Mouse (Mus musculus) layer of hippocampus, postnatal 25 days (tissue): ENCODE measurements at regions not wholly inside any gene's neighbourhood (a gene's known extent, or its start where the extent isn't known, plus 50 kb on each side); places are given as distances from the start of the nearest gene placed in this dataset.
A peak's percentile ranks its signal among the peaks of the same experiment; 100 is the strongest.

Source experiments
- DNase-seq, 2 experiments: peaks; one replicate each; pipeline ENCODE4 v3.0.0; 2022; ENCODE audit warnings: mixed read lengths in 2 of 2, low spot score in 1 of 2; ENCODE audit errors: extremely low spot score in 1 of 2

DNA sequence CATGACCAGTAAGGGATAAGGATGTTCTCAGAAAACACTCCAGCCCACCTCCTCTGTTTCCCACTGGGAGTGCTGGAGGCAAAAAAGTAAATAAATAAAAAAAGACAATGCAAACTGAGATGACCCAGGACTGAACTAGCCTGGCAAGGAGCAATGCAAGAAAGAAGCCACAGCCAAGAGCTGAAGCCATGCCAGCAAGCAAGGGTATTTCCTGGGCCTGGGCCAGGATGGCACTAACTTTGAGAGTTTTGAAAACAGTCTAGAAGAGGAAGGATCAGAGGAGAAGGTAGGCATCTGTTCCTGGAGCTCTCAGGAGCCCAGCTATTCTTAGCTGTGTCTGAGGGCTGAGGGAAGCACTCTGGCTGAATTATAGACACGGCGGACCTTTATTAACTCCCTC, 465.7 kb upstream of the Tbx3 start:
- no peak for DNase-seq

DNA sequence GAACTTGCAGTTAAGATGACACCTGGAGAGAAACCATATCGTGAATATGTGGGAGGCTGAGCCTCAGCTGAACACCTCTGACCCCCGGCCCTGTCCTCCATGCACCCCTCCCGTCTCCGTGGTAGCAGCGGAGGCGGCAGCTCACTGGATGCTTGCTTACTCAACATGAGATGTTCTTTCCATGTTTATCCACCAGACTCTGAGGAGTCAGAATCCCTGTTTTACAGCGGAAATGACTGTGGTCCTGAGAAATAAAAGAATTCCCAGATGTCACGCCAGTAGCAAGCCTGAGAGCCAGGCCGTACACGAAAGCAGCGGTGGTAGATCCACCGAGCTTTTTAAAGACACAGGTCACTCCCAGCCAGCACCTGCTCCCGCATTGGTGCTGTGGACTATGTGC, 462.4 kb upstream of the Tbx3 start:
- no peak for DNase-seq

DNA sequence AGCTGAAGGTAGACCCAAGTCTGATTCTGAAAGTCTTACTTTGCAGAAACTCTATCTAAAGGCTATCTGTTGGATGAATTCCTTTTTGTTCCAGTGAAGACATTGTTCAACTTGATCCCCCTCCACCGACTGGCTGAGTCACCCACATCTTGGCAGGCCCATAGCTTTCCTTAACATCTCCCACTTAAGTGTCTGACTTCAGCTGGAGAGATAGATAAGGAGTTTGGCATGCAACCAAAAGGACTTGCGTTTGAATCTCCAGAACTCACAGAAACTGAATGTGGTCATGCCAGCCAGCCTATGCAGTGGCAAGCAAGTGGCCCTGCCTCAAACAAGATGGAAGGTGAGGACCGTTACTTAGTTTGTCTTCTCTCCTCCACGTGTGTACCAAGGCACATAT, 457.3 kb upstream of the Tbx3 start:
- DNase-seq = no peak

DNA sequence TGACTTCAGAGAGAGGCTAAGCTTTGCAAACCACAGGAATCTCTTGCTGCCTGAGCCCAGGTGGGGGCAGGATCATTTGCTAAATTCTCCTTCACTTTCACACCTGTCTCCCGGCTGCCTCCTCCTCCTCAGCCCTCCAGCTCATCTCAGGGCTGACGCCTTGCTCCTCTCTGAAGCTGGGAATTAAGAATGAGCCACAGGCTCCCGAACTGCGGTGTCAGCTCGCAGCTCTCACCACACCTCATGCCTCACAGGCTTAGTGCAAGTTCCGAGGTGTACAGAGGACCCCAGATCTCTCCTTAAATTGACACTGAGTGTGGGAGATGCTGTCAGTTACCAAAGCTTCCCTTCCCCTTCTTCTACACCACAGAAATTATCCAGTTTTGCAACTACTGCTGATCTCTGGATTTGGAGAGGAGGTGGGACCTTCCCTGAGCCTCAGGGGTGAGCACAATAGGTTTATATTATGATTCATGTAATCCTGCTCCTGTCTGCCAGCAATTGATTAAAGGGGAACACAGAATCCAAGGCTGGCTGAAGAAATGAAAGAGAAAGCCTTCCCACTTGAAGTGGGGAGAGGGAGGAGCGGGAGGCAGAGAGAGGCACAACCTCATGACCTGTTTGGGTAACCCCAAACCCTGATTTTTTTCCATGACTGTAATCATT, 456.6 kb upstream of the Tbx3 start:
- no peak for DNase-seq

DNA sequence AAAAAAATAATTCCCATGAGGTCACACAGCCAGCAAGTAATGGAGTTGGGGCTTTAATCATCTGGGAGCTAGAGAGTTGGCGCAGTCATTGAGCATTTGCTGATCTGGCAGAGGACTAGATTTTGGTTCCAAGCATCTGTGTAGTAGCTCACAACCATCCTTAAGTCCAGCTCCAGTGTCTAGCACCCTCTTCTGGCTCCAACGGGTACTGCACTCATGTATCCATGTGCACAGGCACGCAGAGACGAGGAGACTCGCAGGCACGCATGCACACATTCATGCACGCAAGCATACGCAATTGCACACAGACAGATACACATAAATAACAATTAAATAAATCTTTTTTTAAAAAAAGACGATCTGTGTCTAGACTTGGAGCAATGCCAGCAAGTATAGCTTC, 455.5 kb upstream of the Tbx3 start:
- no peak for DNase-seq

DNA sequence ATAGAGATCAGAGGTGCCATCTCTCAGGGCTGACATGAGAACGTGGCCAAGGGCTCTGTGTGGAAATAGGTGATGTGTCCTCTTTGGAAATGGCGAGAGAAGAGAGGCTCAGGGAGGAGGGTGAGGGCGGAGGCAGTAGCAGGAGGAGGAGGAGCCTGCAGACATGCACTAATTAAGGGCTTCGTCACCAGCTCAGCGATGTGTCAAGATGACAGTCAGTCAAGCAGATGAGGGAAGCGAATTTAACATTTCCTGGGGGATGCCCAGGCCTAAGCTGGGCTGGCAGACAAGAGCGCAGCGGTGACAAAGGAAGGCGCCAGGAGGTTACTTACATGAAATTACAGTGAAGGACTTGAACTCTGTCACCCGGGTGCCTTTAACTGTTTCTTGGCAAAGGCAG, 455.1 kb upstream of the Tbx3 start:
- DNase-seq = no peak

DNA sequence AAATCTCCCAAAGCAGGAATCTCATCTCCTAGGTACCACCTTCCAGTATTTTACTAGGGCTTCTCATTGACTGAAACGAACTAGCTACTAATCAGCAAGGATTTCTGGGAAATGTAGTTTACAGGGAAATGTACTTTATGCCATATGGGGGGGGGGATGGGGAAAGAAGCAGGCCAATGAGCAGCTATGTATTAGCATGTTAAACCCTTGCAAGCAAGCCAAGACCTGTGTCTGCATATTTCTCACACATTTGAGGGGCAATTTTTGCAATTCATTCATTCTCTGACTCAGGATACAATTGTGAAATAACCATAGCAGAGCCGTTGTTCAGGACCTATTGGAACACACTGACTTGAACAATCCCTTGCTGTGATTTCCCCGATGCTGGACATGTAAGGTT, 454.3 kb upstream of the Tbx3 start:
- DNase-seq = no peak

DNA sequence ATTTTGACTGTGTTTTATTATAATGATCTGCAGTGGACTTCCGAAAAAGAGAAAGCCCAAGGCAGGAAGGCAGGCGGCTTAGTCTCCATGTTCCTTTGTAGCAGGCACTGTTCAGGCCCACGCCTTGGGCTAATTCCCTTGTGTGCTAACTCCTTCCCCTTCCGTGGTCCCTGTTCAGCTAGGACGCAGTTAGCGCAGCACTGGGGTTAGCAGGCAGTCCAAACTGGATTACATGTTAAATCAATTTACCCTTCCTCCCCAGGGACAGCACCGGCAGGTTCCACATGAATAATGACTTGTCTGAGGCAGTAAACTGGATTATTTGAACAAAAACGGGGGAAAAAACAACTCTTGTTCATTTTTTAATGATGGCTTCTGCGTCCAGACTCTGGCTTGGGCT, 453.4 kb upstream of the Tbx3 start:
- no peak for DNase-seq

DNA sequence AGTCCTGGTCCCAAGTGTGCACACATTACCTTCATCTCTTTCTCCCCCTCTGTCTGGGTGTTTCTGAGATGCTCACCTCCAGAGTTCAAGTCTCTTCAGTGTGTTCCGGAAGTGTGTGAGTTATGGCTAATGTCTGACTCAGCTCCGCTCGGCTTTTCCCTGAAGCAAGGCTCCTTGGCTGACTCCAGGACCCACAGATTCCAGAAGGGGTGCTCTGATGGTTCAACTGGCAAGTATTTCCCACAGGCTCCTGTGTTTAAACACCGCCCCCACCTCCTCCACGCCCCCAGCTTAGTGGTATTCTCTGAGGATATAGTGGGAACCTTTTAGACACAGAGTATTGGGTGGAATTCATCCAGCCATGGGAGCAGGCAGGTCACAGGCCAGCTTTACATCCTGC, 441.8 kb upstream of the Tbx3 start:
- DNase-seq = no peak

DNA sequence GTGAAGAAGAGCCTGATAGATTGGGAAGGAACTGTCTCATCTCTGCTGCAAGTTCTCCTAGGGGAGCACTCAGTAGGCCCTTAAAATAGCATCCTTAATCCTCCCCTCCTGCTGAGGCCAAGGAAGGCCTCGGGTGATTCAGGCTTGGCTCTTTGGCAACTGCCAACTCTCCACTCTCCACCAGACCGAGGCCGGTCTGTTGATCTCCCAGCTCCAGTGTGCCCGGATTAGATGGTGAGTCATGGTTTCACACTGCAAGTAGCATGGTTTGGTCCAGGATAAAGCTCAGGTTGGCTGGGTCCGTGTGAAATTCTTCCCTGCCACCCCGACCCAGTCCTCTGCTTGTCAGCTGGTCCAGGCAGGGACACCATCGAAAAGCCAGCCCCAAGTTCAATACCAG, 437.5 kb upstream of the Tbx3 start:
- DNase-seq = no peak

DNA sequence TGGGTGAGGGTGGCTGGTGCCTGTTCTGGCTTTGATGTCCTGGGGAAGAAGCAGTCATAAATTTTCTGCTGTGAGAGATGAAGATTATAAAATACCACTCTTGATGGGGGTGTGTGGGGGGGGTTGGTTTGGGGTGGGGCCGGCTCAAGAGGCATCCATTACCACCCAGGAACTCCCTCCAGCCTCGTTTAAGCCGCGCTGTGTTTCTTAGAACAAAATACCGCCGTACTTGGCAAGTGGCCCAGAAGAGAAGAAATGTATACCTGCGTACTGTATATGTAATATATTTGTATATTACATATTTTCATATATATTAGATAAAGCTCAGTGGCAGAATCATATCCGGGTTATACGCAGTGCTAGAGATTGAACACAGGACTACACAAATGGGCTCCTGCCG, 434.6 kb upstream of the Tbx3 start:
- DNase-seq = no peak

DNA sequence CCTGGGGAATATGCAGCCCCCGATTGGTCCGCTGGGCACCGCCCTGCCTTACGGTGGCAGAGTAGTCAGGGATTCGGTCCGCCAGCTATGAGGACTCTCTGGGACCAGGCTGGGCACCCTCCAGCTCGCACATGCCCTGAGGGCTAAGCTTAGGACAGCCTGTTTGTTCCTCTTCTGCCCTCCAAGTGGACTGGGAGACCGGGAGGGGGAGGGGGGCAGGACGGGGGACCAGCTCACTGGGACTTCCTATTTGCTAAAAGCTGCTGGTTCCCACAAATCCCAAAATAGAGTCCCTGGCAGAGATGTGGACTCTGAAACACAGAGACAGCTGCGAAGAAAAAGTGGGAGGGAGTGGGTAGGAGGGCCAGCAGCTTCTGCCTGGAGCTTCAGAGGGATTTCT, 423.6 kb upstream of the Tbx3 start:
- DNase-seq = peak; percentile 15 to 27

DNA sequence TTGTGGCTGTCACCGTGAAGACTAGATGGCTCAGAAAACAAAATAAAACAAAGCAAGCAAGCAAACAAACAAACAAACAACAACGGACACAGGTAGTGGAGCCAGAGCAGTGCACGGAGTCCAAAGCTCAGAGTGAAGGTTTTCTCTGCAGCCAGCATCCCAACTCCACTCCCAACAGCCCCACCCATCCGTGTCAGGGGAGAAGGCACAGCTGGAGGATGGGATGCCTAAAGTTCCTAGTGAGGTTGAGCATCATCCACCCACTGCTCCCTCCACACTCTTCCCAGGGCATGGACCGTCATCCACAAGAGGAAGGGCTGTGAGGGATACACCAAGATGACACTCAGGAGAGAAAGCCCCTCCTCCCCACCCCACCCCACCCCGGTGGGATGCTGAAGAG, 421.8 kb upstream of the Tbx3 start:
- DNase-seq = no peak

DNA sequence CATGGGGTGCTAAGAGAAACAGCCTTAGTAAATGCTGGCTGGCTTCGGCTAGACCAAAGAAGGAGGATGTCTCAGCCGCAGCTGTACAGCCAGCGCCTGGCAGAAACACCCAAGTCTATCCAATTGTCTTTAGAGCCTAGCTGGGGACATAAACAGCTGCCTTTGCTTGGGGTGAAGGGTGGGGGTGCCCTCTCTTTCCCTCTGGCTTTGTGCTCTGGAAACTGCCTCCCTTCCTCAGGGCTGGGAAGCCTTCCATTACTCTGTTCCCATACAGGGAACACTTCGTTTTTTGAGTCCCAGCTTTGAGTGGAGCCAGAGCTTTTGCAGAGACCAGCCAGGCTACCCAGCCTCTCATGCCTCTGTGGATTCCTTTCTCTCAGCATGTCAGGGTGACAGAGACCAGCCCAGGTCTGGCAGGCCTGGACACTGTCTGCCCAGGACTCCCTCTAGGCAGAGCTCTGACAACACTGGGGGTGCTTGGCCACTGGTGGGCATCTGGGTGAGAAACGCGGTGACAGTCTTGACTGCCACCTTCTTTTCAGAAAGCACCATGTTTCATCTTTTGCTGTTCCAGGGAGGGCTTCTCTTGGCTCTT, 421.2 kb upstream of the Tbx3 start:
- DNase-seq = no peak

DNA sequence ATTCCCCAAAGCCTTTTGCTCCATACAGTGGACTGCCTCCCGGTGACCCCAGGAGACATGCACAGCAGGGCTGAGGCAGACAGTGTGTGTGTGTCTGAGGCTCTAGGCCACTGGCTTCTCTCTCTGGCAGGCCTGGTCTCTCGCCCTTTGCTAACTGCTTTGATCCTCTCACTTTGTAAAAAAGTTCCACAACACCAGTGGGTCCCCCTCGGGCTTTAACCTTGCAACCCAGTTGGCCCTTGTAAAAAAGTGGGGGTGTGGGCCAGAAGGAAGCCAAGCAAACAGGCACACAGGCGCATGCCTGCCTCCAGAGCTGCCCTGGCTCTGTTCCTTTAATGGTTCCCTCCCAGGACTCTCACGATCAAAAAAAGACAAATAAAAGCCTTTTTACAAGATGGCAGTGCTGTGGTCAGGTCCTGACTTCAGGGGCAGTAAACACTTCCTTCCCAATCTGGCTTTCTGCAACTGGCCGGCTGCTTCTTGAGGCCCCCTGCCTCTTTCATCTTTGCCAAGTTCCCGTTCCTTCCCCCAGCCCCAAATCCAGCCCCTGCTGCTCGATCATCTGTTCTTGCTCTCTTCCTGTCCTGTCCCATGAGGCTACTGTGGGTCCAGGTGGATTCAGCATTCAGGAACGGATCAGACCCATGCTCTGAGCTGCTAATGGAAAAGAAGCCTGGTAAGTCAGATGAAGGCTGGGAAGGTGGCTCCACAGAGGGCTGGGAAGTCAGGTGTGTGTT, 419.0 kb upstream of the Tbx3 start:
- DNase-seq = no peak

DNA sequence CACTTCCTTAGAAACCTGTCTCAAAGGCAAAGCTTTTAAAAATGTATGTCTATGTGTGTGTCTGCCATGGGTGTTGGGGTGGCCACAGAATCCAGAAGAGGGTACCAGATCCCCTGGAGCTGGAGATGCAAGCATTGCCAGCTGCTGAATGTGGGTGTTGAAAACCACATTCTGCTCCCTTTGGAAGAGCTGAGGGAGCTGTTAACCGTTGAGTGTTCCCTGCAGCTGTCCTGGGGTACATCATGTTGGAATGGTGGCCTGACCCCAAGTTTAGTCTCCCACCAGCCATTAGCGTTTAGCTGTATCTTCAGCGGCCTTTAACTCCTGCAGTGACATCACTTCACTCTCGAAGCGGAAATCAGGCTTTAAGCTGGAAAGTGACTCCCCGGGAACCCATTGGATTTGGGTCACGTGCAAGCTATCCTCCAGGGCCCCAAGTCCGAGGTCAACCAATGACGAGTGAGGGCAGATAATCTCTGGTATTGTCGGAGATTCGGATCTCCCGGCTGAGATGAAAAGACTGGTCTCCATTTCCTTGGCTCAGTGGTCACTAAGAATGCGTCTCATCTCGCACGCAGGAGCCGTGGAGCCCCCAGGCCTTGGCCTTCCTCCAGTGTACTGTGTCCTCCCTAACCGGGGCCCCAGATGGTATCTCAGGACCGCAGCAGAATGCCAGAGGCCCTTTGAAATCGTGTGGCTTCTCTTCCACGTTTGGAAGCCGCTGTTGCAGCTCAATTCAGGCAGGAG, 412.9 kb upstream of the Tbx3 start:
- no peak for DNase-seq

DNA sequence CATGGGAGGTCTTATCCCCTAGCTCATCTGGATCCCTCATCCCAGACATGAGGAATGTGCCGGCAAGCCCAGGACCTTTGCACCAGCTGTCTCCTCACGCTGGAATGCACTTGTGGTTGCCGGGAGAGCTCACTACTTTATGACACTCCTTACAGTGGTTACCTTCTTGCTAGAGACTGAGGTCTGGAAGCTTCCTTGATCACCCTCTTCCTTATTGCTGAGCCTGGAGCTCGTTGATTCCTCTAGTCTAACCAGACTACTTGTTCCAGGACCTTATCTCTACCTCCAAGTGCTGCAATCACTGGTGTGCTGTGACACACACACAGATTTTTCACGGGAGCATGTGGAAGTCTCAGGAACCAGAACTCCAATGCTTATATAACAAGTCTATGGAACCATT, 411.6 kb upstream of the Tbx3 start:
- DNase-seq = no peak

DNA sequence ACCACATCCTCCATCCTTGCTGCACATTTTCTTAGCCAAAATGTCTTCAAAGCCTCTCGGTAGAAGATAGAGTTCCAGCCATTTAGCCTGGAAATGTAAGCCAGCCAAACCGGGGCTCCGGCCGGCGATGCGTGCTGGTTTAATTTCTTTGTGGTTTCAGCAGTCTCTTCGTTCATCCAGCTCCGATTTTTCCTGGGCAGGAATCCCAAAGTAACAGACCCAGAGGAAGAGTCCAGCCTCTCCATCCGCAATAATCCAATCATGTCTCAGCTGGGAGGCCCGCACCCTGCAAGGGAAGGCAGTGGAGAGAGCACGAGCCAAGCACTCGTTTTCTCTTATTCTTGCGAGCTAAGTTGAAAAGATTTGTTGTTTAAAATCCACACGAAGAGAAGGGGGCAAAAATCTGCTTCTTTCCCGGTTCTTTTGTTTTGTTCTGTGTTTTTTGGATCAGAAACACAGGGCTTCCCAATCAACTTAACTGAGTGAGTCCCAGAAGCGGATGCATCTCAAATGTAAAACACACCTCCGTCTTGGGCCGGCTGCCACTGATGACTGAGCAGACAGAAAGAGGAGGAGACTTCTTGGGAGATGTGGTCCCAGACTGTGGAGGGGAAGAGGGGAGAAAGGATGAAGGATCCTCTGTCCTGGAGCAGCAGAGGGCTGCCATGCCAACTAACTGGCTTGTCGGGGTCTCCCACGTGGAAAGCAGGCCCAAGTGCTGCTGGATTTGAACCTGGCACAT, 405.1 kb upstream of the Tbx3 start:
- DNase-seq = peak in 1 of 2 experiments; percentile 12

DNA sequence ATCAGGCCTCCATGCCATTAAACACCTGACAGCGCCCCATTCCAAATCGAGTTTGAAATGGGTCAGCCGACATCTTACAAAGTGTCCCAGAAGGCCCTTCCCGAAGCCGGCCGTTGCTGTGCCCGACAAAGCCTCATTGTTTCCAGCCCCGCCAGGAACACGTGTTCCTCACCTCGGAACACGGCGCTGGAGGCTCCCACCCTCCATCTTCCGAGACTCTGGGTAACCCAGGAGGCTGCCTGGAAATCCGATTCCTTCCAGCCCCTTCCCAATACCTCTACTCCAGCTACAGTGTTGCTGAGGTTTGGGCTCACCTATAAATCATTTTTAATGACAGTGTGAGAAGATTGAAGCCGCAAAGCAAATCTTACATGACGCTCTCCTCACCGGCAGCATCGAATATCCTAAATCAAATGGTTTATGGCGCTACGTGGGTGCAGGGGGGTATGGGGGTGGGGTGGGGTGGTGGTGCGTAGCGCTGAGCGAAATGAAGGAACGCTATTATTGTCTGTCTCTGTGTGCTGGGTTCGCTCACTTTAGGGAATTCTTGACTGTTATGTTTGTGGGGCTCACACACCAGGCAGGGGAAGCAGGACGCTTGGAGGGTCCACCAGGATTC, 399.1 kb upstream of the Tbx3 start:
- no peak for DNase-seq

DNA sequence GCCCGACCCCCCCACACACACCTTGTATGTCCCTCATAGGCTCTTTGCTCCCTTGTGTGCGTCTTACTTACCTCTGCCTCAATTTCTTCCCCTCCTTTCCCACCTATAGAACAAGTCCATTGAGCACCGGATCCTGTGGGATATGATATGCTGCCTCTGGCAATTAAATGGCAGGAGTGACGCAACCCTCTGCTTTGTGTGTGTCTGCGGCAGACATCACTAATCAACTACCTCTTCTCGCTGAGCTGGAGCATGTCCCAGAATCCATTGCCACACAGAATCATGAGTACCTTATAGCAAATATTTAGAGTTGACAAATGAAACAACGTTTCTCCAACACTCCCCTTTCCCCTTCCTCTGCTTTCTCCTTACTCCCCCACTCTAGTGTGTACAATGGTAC, 397.3 kb upstream of the Tbx3 start:
- no peak for DNase-seq
